Mouse (Mus musculus): ENCODE data around the gene Ece1.
"Not testable (repeated sequence)": the region's sequence is repeated elsewhere in the genome, so short reads cannot be mapped to it uniquely, and the experiment has no call there.

Gene Ece1

DNA sequence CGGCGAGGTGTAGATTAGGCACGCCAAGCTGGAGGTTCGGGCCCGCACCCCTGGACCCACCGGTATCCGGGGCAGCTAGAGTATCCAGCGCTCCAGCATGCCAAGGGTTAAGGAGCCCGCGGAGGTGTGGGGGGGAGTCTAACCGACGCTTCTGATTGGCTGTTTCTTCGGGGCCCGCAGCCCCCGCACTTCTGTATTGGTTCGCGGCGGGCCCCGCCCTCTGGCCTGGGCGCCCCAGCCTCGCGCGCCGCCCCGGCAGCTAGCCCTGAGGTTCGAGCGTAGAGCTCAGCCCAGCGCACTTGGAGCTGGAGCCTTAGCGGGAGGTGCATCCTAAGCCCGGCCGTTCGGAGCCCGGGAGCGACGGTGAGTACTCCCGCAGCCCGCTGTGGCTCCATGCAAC is at the start of gene Ece1:
Gene Ece1, plus strand, starts transcription at position 219 of the 400 bp plus-strand sequence.
- DNase-seq, result peak; percentile 82 to 88

DNA sequence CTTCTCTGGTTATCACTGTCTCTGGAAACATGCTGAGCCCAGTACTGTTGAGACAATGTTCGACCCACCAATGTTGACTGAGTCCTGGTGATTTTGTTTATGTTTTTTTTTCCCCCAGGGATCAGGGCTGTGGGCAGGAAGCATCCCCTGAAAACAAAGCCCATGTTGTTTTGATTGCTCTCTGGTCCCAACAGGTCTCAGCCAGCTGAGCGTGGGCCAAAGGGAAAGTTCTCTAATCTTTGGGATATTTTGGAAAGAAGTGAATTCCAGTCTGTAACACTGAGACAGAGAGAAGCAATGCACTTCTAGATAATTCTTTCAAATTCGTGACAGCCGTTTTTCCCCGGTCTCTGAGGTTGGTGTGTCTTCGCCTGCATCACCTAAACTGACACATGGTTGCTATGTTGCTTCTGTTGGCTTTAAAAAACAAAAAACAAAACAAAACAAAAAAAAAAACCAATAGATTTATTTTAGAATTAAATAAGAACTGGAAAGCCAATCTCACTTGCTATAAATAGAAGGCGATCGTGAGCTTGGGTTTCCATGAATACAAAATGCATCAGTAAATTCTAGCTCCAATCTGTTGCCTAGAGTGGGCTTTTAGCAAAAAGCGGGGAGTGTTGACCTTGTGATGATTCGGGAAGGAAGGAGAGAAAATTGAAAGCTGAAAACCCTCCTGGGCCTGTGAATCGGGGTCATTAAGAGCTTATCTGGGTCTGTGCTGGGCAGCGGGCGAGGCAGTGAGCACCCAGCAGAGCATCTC is 48.9 kb upstream of the Ece1 start:
- DNase-seq, result no peak

DNA sequence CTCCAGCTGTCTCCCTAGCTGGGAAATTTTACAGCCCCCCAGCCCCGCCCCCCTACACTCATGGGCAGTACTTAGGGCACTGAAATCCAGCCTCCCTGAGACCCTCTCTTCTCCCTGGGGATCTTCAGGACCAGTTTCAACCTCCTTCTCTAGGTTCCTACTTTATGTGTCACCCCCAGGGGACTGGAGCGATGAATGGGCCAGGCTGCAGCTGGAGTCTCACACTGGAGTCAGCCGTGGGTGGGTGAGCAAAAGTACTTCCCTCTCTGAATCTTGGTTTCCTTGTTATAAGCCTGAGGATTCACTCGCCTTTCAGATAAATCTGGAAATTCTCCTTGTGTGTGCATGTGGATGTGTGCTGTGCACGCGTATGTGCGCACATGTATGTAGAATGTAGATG is 47.9 kb upstream of the Ece1 start:
- no peak for DNase-seq

DNA sequence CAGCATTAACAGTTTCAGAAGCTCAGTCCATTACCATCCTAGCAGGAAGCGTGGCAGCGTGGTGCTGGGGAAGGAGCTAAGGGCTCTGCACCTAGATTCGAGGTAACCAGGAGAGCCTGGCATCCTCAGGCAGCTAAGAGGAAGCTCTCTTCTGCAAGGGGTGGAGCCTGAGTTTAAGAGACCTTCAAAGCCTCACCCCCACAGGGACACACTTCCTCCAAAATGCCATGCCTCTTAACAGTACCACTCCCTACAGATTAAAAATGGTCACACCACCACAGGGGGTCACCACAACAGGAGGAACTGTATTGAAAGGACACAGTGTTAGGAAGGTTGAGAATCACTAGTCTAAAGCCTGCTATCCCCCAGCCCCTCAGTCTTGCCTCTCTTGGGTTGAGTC is 46.6 kb upstream of the Ece1 start:
- no peak for DNase-seq

DNA sequence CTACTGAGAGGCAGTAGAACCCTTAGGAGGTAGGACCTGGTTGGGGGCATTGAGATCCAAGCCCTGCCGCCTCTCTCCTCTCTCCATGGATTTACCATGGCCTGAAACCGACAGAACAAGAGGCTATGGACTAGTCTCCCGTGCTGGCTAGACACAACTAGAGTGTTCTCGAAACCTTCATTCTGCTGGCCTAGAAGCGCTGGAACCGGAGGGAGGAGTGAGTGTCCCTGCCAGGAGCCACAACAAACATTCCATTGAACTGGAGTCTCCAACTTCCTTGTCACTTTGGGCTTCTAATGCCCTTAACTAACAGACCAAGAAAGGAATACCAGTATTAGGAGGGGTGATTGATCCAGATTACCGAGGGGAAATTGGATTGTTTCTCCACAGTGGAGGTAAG is 45.8 kb upstream of the Ece1 start:
- DNase-seq, result no peak

DNA sequence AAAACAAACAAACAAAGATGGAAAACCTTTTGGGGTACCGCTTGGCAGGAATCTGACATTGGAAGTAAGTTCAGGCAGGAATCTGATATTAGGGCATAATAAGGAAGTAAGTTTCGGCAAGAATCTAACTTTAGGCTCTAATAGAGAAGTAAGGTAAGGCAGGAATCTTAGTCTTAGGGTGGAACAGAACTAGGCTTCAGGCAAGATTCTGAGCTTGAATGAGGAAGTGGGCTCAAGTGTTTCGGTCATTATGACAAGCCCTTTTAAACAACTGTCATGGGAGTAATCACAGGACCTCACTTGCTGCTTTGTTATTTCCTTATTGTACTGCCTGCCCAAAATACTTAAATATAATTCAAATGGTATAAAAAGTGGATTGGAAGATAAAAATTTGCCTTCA is 43.7 kb upstream of the Ece1 start:
- DNase-seq, result no peak

DNA sequence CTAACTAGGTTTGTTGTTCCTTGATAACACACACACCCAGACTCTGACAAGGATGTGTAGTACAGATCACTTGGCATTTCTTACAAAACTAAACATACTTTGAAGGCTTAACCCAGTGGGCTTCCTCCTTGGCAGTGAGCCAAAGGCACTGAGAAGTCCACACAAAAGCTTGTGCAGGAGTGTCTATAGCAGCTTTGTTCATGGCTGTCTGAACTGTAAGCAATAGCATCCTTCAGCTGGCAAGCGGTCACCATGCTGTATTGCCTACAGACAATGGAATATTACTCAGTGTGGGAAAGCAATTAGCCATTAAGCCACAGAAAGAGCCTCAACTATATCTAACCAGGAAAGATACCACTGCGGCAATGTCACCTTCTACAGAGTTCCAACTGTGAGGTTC is 42.5 kb upstream of the Ece1 start:
- DNase-seq, result no peak

DNA sequence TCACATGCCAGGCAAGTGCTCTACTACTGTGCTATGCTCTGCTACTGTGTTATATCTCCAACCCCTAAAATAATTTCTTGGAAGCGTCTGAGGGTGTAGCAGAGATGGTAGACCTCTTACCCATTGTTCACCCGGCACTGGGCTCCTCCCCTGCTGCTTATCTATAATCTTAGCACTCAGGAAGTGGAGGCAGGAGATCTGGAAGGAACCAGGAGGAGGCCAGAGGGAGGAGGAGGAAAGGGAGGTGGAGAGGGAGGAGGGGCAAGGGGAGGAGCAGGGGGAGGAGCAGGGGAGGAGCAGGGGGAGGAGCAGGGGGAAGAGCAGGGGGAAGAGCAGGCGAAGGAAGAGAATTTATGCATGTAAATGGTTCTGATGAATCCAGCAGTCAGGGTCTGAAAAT is 41.3 kb upstream of the Ece1 start:
- DNase-seq, result no peak

DNA sequence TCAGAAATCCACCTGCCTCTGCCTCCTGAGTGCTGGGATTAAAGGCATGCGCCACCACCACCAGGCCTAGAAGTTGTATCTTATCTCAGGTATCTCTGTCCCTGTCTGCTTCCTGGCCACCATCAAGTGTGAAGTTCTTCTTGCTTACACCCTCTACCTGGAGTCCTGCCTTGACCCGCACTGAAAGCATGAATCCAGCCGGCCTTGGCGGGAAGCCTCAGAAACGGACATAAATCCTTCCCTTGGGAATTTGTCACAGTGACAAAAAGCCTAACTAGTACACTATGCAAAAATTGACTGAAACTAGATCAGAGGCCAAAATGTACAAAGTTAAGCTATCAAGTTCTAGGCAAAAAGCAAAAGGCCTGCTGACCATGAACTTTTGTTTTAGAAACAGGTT is 39.5 kb upstream of the Ece1 start:
- DNase-seq, result no peak

DNA sequence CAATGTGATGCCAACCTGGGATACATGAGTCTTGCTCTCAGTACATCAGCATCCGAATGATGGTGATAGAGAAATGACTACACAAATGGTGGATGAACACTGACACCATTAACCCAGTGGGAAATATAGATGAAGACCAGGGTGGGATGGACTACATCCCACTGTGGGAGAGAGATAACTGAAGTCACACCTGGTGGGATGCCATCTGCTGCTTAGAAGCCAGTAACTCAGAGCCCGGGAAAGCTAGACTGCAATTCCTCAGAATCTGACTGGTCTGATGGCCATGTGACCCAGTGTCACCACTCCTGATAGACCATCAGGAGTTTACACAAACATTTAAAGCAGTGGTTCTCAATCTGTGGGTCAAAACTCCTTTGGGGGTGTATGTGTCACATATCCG is 38.5 kb upstream of the Ece1 start:
- no peak for DNase-seq

DNA sequence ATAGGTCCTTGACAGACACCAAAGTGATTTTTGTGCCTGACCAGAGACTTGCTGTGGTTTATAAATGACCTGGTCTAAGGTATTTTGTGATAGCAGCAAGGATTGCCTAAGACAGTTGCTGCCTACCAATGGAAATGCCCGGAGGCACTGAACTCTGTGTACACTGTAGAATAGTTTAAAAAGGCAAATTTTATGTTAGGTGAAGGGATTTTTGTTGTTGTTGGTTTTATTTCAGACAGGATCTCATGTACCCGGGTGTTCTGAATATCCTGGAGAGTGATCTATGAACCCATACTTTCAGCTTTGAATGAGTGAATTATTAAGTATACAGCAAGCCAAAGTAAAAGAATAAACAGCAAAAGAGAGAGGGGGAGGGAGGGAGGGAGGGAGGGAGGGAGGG is 37.2 kb upstream of the Ece1 start:
- DNase-seq, result no peak

DNA sequence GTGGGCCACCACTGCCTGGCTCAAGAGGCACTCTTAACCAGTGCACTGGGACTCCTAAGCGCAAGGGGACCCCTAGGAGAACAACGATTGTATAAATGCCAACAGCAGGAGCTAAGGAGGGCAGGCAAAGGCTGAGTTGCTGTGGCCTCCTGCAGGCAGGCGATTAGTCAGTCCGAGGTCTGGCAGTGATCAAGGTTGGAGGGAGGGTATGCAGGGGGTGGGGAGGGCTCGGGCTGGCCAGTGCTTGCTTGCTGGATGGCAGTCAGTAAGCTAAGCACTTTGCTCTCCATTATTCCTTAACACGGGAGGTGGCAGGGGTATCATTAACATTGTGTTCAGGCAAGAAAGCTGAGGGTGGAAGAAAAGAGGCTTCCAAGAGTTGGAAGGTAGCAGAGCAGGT is 31.7 kb upstream of the Ece1 start:
- no peak for DNase-seq

DNA sequence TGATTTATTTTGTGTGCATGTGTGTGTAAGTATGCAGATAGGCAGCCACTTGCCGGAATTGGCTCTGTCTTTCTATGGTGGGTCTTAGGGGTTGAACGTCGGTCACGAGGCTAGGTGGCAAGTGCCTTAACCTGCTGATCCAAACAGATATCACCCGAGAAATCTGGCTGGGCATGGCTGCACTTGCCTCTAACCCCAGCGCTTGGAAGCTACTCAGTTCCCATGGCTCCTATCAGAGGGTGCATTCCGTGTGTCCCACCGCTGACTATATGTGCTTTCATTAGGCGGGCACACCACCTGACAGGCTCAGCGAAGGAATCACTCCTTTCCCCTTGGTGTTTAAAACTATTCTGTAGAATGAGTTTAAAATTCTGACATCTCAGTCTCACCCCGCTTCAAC is 30.4 kb upstream of the Ece1 start:
- DNase-seq, result no peak

DNA sequence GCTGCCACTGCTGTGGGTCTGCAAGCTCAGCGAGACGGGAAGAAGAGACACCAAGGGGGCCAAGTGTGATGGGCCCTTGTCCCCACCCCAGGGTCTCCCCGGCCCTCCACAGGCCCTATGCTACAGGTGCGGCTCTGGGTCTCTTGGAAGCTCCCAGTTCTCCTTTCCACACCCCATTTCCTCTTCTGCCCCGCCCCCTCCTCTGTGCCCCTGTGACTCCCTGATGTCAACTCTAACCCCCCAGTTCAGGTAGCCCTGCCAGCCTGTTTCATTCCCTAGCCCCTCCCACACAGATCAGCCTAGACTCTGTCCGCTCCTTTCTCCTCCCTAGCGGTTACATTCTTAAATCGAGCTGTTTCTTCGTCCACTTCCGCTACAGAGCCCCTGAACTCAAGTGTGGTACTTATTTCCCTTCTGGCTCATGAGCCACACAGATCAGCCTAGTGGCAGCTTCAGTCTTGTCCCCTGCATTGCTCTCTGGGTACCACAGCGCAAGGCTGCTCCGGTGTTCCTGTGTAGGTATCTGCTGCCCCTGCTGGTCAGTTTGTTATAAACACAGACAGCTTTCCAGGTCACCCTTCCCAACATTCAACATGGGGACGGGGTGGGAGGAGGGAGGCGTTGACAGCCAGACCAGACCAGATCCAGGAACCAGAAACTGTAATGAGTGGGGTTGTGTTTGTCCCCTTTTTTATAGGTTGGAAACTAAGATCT is 26.3 kb upstream of the Ece1 start:
- peak; percentile 37 to 61 for DNase-seq

DNA sequence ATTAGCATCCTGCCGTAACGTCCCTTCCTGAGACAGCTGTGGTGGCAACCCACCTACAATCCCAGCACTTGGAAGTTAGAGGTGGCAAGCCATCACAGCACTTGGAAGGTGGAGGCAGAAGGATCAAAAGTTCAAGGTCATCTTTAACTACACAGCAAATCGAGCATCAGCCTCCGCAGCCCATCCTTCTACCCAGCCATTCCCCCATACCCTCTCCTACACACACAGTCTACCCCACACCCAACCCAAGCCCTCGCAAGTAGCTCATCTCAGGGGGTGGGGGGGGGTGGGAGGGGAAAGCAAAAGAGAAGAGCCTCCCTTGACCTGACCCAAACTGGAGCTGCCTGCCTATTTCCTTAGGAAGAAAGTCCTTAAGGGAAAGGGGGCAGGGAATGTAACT is 25.3 kb upstream of the Ece1 start:
- DNase-seq, result no peak

DNA sequence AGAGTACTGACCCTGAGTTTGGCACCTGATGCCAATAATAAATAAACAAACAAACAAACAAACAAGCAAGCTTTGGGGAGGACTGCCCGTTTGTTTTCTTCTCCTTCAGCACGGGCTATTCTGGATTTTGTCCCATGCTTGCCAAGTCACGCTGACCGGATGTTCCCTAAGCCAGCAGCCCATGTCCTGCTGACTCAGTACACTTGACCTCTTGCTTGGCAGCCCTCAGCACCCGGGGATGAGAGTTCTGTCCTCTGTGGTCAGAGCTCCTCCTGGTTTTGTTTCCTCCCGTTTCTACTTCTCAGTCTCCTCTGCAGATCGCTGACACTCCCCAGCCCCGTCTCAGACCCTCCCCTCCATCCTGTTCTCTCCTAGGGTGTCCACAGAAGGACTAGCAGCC is 24.2 kb upstream of the Ece1 start:
- DNase-seq, result no peak

DNA sequence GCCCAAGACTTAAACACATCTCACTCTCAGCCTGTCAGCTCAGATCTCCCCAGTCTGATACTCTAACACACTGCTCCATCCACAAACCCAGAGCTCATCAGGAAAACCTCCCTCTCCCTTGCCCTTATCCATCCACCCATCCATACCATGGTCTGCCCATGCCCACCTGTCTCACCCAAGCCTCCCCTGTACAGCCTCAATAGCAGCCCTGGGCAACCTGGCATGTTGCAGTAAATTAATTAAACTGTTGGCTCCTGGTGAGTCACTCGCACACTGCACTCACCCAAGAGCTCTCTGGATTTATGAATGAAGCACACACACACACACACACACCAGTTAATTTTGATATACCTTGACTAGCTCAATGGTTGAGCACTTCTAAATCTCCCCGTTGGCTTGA is 23.2 kb upstream of the Ece1 start:
- DNase-seq, result no peak

DNA sequence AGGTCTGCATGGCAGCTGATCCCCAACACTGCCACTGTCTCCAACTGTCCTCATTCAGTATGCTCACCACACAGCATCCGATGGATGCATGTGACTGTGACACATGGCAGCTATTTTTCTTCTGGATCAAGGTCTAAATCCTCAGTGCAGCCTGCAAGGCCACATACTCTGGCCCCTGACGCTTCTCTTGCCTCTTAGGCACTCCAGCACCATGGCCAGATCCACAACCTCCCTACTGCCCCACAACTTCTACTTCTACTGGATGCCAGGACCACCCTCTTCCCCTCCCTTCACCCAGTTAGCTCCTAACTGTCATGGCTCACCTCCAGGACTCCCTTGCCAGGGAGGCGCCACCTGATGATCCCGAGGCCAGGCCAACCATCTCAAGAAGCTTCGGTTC is 22.6 kb upstream of the Ece1 start:
- no peak for DNase-seq

DNA sequence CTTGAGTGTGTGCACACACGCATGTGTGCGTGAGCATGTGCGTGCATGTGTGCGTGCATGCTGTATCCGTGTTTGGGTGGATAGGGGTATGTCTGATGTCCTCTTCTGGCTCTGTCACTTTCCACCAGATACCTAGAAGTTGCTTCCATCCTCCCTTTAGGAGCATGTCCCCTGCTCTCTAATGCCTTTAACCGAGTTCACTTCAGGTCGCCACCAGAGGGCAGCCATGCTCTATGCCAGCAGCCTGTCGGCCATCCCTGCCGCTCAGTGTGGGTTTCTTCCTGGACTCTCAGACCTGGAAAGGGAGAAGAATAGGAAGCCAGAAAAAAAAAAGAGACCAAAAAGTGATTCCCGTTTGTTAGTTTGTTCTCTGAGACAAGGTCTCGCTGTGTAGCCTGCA is 17.4 kb upstream of the Ece1 start:
- DNase-seq, result peak; percentile 45 to 73

DNA sequence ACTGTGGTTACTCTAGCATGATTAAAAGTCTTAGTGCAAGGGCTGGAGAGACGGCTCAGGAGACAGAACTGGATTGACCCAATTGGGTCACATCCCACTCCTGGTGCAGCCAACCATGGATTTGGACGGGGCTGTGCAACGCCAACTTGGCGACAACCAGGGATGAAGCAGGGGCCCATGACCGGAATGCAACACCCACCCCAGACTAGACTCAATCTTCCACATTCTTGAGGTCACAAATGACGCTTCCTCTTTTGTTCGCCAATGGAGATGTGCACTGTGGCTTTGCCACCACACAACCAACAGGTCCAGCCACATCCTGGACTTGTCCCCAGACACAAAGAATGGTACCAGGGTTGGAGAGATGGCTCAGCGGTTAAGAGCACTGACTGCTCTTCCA is 14.4 kb upstream of the Ece1 start:
- DNase-seq, result not testable (repeated sequence)

DNA sequence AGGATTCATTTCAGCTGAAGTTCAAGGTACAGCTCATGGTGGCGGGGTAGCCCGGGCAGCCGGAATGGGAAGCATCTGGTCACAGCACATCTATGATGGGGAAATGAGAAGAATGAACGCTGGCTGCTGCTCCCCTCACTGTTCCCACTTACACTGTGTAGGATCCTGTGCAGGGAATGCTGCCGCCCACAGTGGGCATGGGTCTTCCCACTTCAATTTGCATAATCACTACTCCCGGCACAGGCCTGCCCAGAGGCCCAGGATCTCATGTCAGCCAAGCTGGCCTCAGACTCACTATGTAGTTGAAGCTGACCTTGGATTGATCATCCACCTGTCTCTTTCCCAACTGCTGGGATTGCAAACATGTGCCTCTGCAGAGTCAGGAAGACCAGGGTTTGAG is 11.9 kb upstream of the Ece1 start:
- DNase-seq, result no peak

DNA sequence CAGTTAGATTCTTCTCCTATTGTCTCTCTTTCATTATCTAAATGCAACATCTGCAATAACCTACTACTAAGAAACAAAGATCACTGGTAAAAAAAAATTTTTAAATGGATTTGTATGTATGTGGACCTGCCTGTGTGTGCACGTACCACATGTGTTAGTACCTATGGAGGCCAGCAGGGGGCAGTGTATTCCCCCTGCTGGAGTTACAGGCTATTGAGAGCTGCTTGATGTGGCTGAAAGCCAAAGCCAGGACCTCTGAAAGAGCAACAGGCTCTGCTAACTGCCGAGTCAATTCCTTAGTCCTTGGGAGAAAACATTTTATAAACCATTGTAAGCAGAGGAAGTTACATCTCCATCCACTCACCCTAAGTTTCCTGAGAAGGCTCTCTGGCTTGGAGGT is 10.6 kb upstream of the Ece1 start:
- DNase-seq, result no peak

DNA sequence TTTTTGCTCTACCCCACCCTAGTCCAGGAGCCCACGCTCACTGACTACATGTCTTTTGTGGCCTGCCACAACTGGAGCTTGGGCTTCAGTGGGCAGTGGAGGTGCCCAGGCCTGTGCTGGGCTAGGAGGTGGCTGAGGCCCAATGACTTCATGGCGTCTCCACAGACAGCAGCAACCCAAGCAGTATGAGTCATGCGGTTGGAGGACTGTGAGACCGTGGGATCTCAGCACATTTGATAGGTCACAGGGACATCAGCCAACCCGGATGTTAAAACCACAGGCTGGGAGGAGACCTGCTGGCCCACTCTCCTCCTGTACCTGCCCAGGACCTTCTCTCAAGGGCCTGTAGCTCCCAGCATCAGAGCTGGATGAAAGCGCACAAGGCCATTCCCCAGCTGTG is 8.2 kb upstream of the Ece1 start:
- DNase-seq, result no peak

DNA sequence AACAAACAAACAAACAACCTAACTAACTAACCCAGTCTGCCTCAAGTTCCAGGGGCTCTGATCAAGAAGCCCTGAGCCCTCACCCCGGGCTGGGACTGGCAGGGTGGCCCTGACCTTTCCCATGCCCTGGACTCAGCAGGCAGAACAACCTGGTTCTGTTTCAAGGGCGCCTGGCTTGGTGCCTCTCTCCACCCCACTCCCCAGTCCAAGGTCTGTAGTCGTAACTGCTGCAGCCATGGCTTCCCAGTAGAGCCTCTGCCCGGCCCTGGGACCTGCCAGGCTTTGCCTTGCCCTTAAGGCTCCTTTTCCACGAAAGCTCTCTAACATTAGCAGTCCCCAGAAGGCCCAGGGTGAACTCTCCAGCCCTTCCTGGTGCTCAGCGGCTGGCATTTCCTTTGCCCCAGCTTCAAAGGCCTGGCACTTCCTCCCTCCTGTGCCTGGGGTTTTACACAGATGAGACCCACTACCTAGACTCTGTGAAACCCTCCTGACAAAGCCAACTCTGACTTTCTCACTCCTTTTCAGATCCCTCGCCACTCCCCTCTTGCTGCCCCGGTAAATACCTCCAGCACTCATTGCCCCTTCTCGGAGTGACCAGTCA is 6.2 kb upstream of the Ece1 start:
- DNase-seq, result no peak

Data from spleen, adult 18-20 months (tissue).